Mouse (Mus musculus): ENCODE measurements around the gene Fyb.

DNA sequence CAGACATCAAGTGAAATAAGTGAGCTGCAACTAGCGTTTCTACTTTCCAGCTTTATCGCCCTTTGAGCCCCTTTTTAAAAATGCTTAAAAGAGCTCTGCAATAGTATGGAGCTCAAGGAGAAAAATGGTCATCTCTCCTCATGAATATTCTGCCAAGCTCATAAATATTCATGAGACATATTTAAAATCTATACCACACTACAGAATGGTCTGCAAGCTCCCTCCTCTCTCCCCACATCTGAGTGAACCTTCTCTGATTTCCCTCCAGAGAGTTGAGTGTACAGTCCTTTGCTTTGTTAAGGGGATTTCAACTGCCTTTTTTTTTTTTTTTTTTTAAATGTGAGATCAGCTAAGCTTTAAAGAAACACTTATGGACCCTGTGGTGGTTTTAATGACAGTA, 155.8 kb downstream of the Fyb start:
- TF ChIP-seq CTCF (IDR thresholded peaks at IDR 0.05; ENCODE audit: control insufficient read depth, insufficient read depth, insufficient read length) = no peak
- TF ChIP-seq USF1 (IDR thresholded peaks at IDR 0.05; ENCODE audit: low read depth) = no peak
- no peak for TF ChIP-seq CEBPB (IDR thresholded peaks at IDR 0.05; ENCODE audit: low read depth)
- TF ChIP-seq FOSL1 (IDR thresholded peaks at IDR 0.05; ENCODE audit: insufficient read depth, low read length, poor library complexity, severe bottlenecking) = no peak
- no peak for TF ChIP-seq MAX (IDR thresholded peaks at IDR 0.05)
